ENCODE assay signal across 24 mouse cellular contexts in the genomic region with DNA sequence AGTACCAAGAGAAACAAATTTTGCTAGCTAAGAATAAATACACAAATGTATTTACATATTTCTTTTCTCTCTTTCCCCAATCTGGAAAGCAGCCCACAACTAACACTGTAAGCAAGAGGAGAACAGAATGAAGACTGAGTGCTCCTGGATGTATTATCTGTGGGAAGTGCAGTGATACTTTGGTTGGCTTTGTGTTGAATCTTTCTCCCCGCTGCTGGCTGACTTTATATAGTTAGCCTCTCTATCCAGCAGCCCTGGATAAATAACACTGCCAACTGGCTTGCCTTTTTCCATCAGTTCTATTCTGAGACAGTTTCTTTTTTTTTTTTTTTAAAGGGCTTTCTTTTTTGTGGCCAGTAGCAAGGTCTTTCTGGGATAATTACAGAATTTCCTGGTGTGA.
DNase-seq lines count a peak whose midpoint lies in the region; ATAC-seq and TF ChIP-seq lines count a peak whose summit lies in the region.
"Had no signal": no experiment of that assay in that cellular context is flagged by ENCODE, and none has a peak within 500 bp of the region (broad histone marks: within the 10 kb centered on the region; RNA-seq: fewer than 3 reads in every experiment).

No protein-coding gene starts in this region.

- H3K27ac ChIP-seq in lung, embryonic 14.5 days (ENCODE audit: low read depth), result no peak overlapping the region
- H3K27ac ChIP-seq in midbrain, postnatal 0 days (ENCODE audit: low read depth, low read length), result no peak overlapping the region
- no peak overlapping the region for H3K27ac ChIP-seq in midbrain, embryonic 10.5 days (replicated peaks)
- H3K27ac ChIP-seq: embryonic facial prominence, embryonic 10.5 days; embryonic facial prominence, embryonic 12.5 days; forebrain, embryonic 13.5 days; forebrain, embryonic 15.5 days had no signal

- H3K9ac ChIP-seq in lung, embryonic 14.5 days, result no peak overlapping the region
- no peak overlapping the region for H3K9ac ChIP-seq in midbrain, postnatal 0 days (replicated peaks; ENCODE audit: low read length, poor library complexity, severe bottlenecking)
- H3K9ac ChIP-seq: embryonic facial prominence, embryonic 12.5 days; forebrain, embryonic 13.5 days; forebrain, embryonic 15.5 days had no signal

- H3K4me2 ChIP-seq in lung, embryonic 14.5 days, result no peak overlapping the region
- H3K4me2 ChIP-seq in midbrain, postnatal 0 days (ENCODE audit: low read depth, low read length, poor library complexity, severe bottlenecking), result no peak overlapping the region
- H3K4me2 ChIP-seq: embryonic facial prominence, embryonic 12.5 days; forebrain, embryonic 13.5 days; forebrain, embryonic 15.5 days had no signal

- no peak for DNase-seq in frontal cortex, postnatal 10 days (ENCODE audit: low spot score in 2 of 2)
- peak; percentile 53 for DNase-seq in lung, embryonic 14.5 days
- no peak for DNase-seq in lung, adult 18-20 months
- peak; percentile 13 for DNase-seq in midbrain, postnatal 0 days (ENCODE audit: low spot score)
- no peak for DNase-seq in midbrain, embryonic 10.5 days (ENCODE audit: low spot score)
- peak; percentile 5 for DNase-seq in Muller cell, postnatal 12 days (ENCODE audit: inconsistent ontology term)
- DNase-seq: adrenal gland, adult 2 months; adrenal gland, postnatal 10 days; adrenal gland, postnatal 25 days; B cell, adult 2 months; cerebellum, adult 11-12 months; cerebellum, adult 2 months; cerebellum, adult 9-10 months; cerebellum, postnatal 10 days; cerebellum, postnatal 25 days had no signal

- H3K9me3 ChIP-seq in lung, embryonic 14.5 days (ENCODE audit: low read depth, low read length), result no peaks in the 10 kb centered on the region
- no peaks in the 10 kb centered on the region for H3K9me3 ChIP-seq in midbrain, postnatal 0 days (ENCODE audit: low read length)
- no peaks in the 10 kb centered on the region for H3K9me3 ChIP-seq in midbrain, embryonic 10.5 days (replicated peaks)
- H3K9me3 ChIP-seq: embryonic facial prominence, embryonic 10.5 days; embryonic facial prominence, embryonic 12.5 days; forebrain, embryonic 13.5 days; forebrain, embryonic 15.5 days; G1E had no signal

- WGBS in lung, embryonic 14.5 days, result 54% methylated on average over 1 of the region's 1 CpGs
- WGBS in midbrain, postnatal 0 days, result 56% methylated on average over 1 of the region's 1 CpGs
- 82% methylated on average over 1 of the region's 1 CpGs for WGBS in midbrain, embryonic 10.5 days

- H3K27me3 ChIP-seq in lung, embryonic 14.5 days (ENCODE audit: insufficient read depth, low read length), result no peaks in the 10 kb centered on the region
- no peaks in the 10 kb centered on the region for H3K27me3 ChIP-seq in midbrain, postnatal 0 days (ENCODE audit: insufficient read depth, low read length)
- no peaks in the 10 kb centered on the region for H3K27me3 ChIP-seq in midbrain, embryonic 10.5 days (ENCODE audit: low read depth, poor library complexity, severe bottlenecking)
- H3K27me3 ChIP-seq: CH12.LX; embryonic facial prominence, embryonic 12.5 days; forebrain, embryonic 13.5 days; forebrain, embryonic 15.5 days had no signal

- H3K4me3 ChIP-seq in lung, embryonic 14.5 days (ENCODE audit: low read depth, low read length), result no peak overlapping the region
- H3K4me3 ChIP-seq in midbrain, postnatal 0 days (ENCODE audit: low read depth, low read length), result no peak overlapping the region
- H3K4me3 ChIP-seq in midbrain, embryonic 10.5 days, result no peak overlapping the region
- H3K4me3 ChIP-seq: embryonic facial prominence, embryonic 10.5 days; embryonic facial prominence, embryonic 12.5 days; forebrain, embryonic 13.5 days; forebrain, embryonic 15.5 days had no signal

- H3K4me1 ChIP-seq in lung, embryonic 14.5 days (ENCODE audit: insufficient read depth), result no peaks in the 10 kb centered on the region
- no peaks in the 10 kb centered on the region for H3K4me1 ChIP-seq in midbrain, postnatal 0 days (ENCODE audit: insufficient read depth, low read length)
- peaks cover 6% of the 10 kb centered on the region for H3K4me1 ChIP-seq in midbrain, embryonic 10.5 days
- H3K4me1 ChIP-seq: embryonic facial prominence, embryonic 10.5 days; embryonic facial prominence, embryonic 12.5 days; forebrain, embryonic 13.5 days; forebrain, embryonic 15.5 days had no signal

- TF ChIP-seq CTCF in lung, embryonic 14.5 days (IDR thresholded peaks at IDR 0.05; ENCODE audit: low read depth), result no peak
- no peak for TF ChIP-seq CTCF in midbrain, postnatal 0 days (IDR thresholded peaks at IDR 0.05)

- H3K36me3 ChIP-seq in lung, embryonic 14.5 days (ENCODE audit: insufficient read depth), result no peaks in the 10 kb centered on the region
- H3K36me3 ChIP-seq in midbrain, postnatal 0 days (ENCODE audit: insufficient read depth, low read length), result no peaks in the 10 kb centered on the region
- no peaks in the 10 kb centered on the region for H3K36me3 ChIP-seq in midbrain, embryonic 10.5 days
- H3K36me3 ChIP-seq: embryonic facial prominence, embryonic 10.5 days; embryonic facial prominence, embryonic 12.5 days; forebrain, embryonic 15.5 days; G1E had no signal

- peak; percentile 91 for ATAC-seq in frontal cortex, adult (ENCODE audit: low TSS enrichment)
- no peak for ATAC-seq in lung, embryonic 14.5 days (ENCODE audit: insufficient read depth)
- ATAC-seq in midbrain, postnatal 0 days (ENCODE audit: low FRiP score), result no peak
- no peak for ATAC-seq in megakaryocyte progenitor cell, adult 5-6 weeks (replicated peaks; ENCODE audit: poor library complexity)
- ATAC-seq: CD4-positive, CD25-positive, alpha-beta regulatory T cell, adult 4 months; forebrain, embryonic 13.5 days; forebrain, embryonic 15.5 days had no signal

Comparison
In these comparisons a context has a peak if more than half of its experiments do, and no peak if none do; other contexts are left out.
1. DNase-seq: peak in lung, embryonic 14.5 days (single experiment), midbrain, postnatal 0 days (single experiment) and Muller cell, postnatal 12 days (single experiment); none in frontal cortex, postnatal 10 days (0 of 2), lung, adult 18-20 months (0 of 2) and midbrain, embryonic 10.5 days (single experiment).